Mouse (Mus musculus) ovary, postnatal 36 days (tissue): ENCODE results near the gene Sdk1.

ENCODE experiments used
- DNase-seq: peaks from one replicate; pipeline ENCODE4 v3.0.0; 2022; ENCODE audit warnings: low spot score, mixed read lengths

The Sdk1 gene

GRCm38 (mm10) chr5:141896402-141896801 is 655.1 kb downstream of the Sdk1 start:
- no peak for DNase-seq

- DNase-seq: no peak
These were observed 656.2 kb downstream of the Sdk1 start for GRCm38 (mm10) chr5:141897481-141897880.

- DNase-seq: no peak
These were observed 658.5 kb downstream of the Sdk1 start for GRCm38 (mm10) chr5:141899751-141900150.

GRCm38 (mm10) chr5:141902544-141903250 is 661.4 kb downstream of the Sdk1 start:
- no peak for DNase-seq

- DNase-seq: no peak
These were observed 669.2 kb downstream of the Sdk1 start for GRCm38 (mm10) chr5:141910444-141910843.

GRCm38 (mm10) chr5:141910886-141911285 is 669.6 kb downstream of the Sdk1 start:
- no peak for DNase-seq

- no peak for DNase-seq
These were observed 671.6 kb downstream of the Sdk1 start for GRCm38 (mm10) chr5:141912881-141913280.

- DNase-seq: no peak
These were observed 675.7 kb downstream of the Sdk1 start for GRCm38 (mm10) chr5:141916954-141917353.

- no peak for DNase-seq
These were observed 697.7 kb downstream of the Sdk1 start for GRCm38 (mm10) chr5:141939000-141939399.

GRCm38 (mm10) chr5:141940636-141941035 is 699.3 kb downstream of the Sdk1 start:
- no peak for DNase-seq

- DNase-seq: no peak
These were observed 709.5 kb downstream of the Sdk1 start for GRCm38 (mm10) chr5:141950791-141951190.

GRCm38 (mm10) chr5:141952270-141952669 is 711.0 kb downstream of the Sdk1 start:
- DNase-seq: no peak

GRCm38 (mm10) chr5:141952708-141953490 is 711.6 kb downstream of the Sdk1 start:
- no peak for DNase-seq

- DNase-seq: no peak
These were observed 729.8 kb downstream of the Sdk1 start for GRCm38 (mm10) chr5:141971071-141971470.

GRCm38 (mm10) chr5:141979511-141979910 is 738.2 kb downstream of the Sdk1 start:
- DNase-seq: no peak

- DNase-seq: no peak
These were observed 739.5 kb downstream of the Sdk1 start for GRCm38 (mm10) chr5:141980746-141981145.

GRCm38 (mm10) chr5:141984322-141984721 is 743.0 kb downstream of the Sdk1 start:
- DNase-seq: no peak

GRCm38 (mm10) chr5:141985003-141985402 is 743.7 kb downstream of the Sdk1 start:
- peak; percentile 65 for DNase-seq

GRCm38 (mm10) chr5:141985551-141985950 is 744.3 kb downstream of the Sdk1 start:
- DNase-seq: no peak

- no peak for DNase-seq
These were observed 746.1 kb downstream of the Sdk1 start for GRCm38 (mm10) chr5:141987287-141987799.

- DNase-seq: no peak
These were observed 747.4 kb downstream of the Sdk1 start for GRCm38 (mm10) chr5:141988685-141989084.

GRCm38 (mm10) chr5:141994192-141994591 is 752.9 kb downstream of the Sdk1 start:
- no peak for DNase-seq

- DNase-seq: no peak
These were observed 759.0 kb downstream of the Sdk1 start for GRCm38 (mm10) chr5:142000247-142000646.
